Mouse (Mus musculus) MN1 (cell line): ENCODE data around the gene Tbce.
"Not testable (repeated sequence)": the region's sequence is repeated elsewhere in the genome, so short reads cannot be mapped to it uniquely, and the experiment has no call there.

Source experiments
- DNase-seq: peaks from one replicate; pipeline ENCODE4 v3.0.0-alpha.2; 2016; ENCODE audit warnings: low spot score

Gene Tbce

GRCm38 (mm10) chr13:14039292-14039965, at the start of gene Tbce:
Gene Tbce (minus strand): TSS chr13:14039638.
- DNase-seq = peak; percentile 92

GRCm38 (mm10) chr13:14088669-14089068, 49.2 kb upstream of the Tbce start:
- no peak for DNase-seq

- DNase-seq = no peak
These were observed 35.9 kb upstream of the Tbce start for GRCm38 (mm10) chr13:14075326-14075725.

- DNase-seq = no peak
These were observed 34.9 kb upstream of the Tbce start for GRCm38 (mm10) chr13:14074371-14074770.

GRCm38 (mm10) chr13:14069291-14069690, 29.9 kb upstream of the Tbce start:
- no peak for DNase-seq

GRCm38 (mm10) chr13:14068035-14068434, 28.6 kb upstream of the Tbce start:
- no peak for DNase-seq

GRCm38 (mm10) chr13:14065701-14066100, 26.3 kb upstream of the Tbce start:
- DNase-seq = no peak

- peak; percentile 43 for DNase-seq
These were observed 25.6 kb upstream of the Tbce start for GRCm38 (mm10) chr13:14065028-14065380.

GRCm38 (mm10) chr13:14064341-14065027, 25.0 kb upstream of the Tbce start:
- peak; percentile 47 for DNase-seq

GRCm38 (mm10) chr13:14063942-14064271, 24.5 kb upstream of the Tbce start:
- DNase-seq = no peak

GRCm38 (mm10) chr13:14063013-14063941, 23.8 kb upstream of the Tbce start, which contains the start of the genes Arid4b and Ggps1:
Gene Arid4b (plus strand): TSS chr13:14063232.
Gene Ggps1 (minus strand): TSS chr13:14063488.
- DNase-seq = peak; percentile 98

- DNase-seq = peak; percentile 13
These were observed 23.0 kb upstream of the Tbce start for GRCm38 (mm10) chr13:14062209-14063012.

- no peak for DNase-seq
These were observed 20.1 kb upstream of the Tbce start for GRCm38 (mm10) chr13:14059582-14059981.

GRCm38 (mm10) chr13:14056801-14057200, 17.4 kb upstream of the Tbce start:
- no peak for DNase-seq

- DNase-seq = no peak
These were observed 10.4 kb upstream of the Tbce start for GRCm38 (mm10) chr13:14049878-14050277.

GRCm38 (mm10) chr13:14044521-14044920, 5.1 kb upstream of the Tbce start:
- no peak for DNase-seq

- no peak for DNase-seq
These were observed 4.4 kb upstream of the Tbce start for GRCm38 (mm10) chr13:14043851-14044250.

- peak; percentile 82 for DNase-seq
These were observed 748 bp upstream of the Tbce start for GRCm38 (mm10) chr13:14040186-14040585.

- no peak for DNase-seq
These were observed 537 bp downstream of the Tbce start for GRCm38 (mm10) chr13:14038911-14039291.

GRCm38 (mm10) chr13:14035875-14036630, 3.4 kb downstream of the Tbce start:
- no peak for DNase-seq

- DNase-seq = not testable (repeated sequence)
These were observed 4.1 kb downstream of the Tbce start for GRCm38 (mm10) chr13:14035352-14035751.
